Mouse (Mus musculus) bone marrow macrophage, adult 2 months (primary cell): ENCODE results near the gene Mitd1.

Experiments
- CTCF ChIP-seq: IDR thresholded peaks from 2 replicates; pipeline ENCODE4 v1.5.1; 2012; ENCODE audit warnings: low read depth, mild to moderate bottlenecking, low read length, moderate library complexity
- POLR2A ChIP-seq: IDR thresholded peaks from 2 replicates; pipeline ENCODE4 v1.6.1; 2012; ENCODE audit warnings: mild to moderate bottlenecking, low read depth, low read length, borderline replicate concordance

DNA sequence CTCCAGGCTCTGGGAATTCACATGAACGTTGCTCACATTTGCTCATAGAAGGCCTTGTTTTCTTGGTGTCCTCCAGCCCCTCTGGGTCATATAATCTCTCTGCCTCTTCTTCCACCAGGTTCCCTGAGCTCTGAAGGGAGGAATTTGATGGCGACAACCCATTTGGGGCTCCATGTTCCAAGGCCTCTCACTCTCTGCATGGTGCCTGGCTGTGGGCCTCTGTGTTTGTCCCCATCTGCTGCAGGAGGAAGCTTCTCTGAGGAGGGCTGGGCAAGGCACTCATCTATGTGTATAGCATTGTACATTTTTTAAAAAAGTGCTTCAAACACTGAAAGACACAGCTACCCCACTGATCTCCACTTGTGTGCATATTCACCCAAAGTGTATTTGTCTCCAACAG is 58.5 kb downstream of the Mitd1 start:
- TF ChIP-seq POLR2A (no peak), CTCF (no peak)
